Mouse (Mus musculus) liver, embryonic 15.5 days (tissue): Measurements from ENCODE around the gene Acss1. TPM values are rescaled to one million over a fixed set of nuclear protein-coding genes. Genes with fewer than 3 reads are reported as not detected.

Experiments
- ATAC-seq: fragments of 200-750 bp; cut with Nextera tagmentation; 2 replicates; pipeline ENCODE4 v1.8.0; 2017; ENCODE audit warnings: moderate number of reproducible peaks, mild to moderate bottlenecking, moderate library complexity; ENCODE audit not compliant: insufficient read depth
- H3K27ac ChIP-seq: fragments of 300-500 bp; sonication (generic); replicated peaks from 2 replicates; pipeline ENCODE4 v1.5.1; 2015; ENCODE audit warnings: mild to moderate bottlenecking, inconsistent platforms
- H3K27me3 ChIP-seq: fragments of 300-500 bp; sonication (generic); 2 replicates; pipeline ENCODE4 v1.6.1; 2015; ENCODE audit warnings: mild to moderate bottlenecking, inconsistent platforms
- H3K36me3 ChIP-seq: fragments of 300-500 bp; sonication (generic); replicated peaks from 2 replicates; pipeline ENCODE4 v1.6.1; 2015; ENCODE audit warnings: moderate library complexity, mild to moderate bottlenecking, inconsistent platforms
- H3K4me1 ChIP-seq: fragments of 300-500 bp; sonication (generic); replicated peaks from 2 replicates; pipeline ENCODE4 v1.6.1; 2015; ENCODE audit warnings: inconsistent platforms
- H3K4me2 ChIP-seq: fragments of 300-500 bp; sonication (generic); 2 replicates; pipeline ENCODE4 v1.6.1; 2015; ENCODE audit warnings: moderate library complexity, mild to moderate bottlenecking, inconsistent platforms
- H3K4me3 ChIP-seq: fragments of 300-500 bp; sonication (generic); replicated peaks from 2 replicates; pipeline ENCODE4 v1.5.1; 2015; ENCODE audit warnings: mild to moderate bottlenecking, inconsistent platforms
- H3K9ac ChIP-seq: fragments of 300-500 bp; sonication (generic); 2 replicates; pipeline ENCODE4 v1.6.1; 2015; ENCODE audit warnings: moderate library complexity, mild to moderate bottlenecking, inconsistent platforms
- H3K9me3 ChIP-seq: fragments of 300-500 bp; sonication (generic); replicated peaks from 2 replicates; pipeline ENCODE4 v1.6.1; 2016; ENCODE audit warnings: inconsistent platforms
- WGBS: fragments of 180-500 bp; shearing (Covaris S2); methylation state at CpG from one replicate; pipeline ENCODE4 v1.1.7; 2015; ENCODE audit warnings: mixed read lengths; ENCODE audit not compliant: insufficient replicate concordance; 5-methylcytosine and 5-hydroxymethylcytosine counted together
- polyA plus RNA-seq: library from polyadenylated mRNA; unstranded; fragments of >200 nt; fragmentation: Nextera tagmentation; extraction: Ambion mirVana; gene quantifications from 2 replicates; pipeline ENCODE4 v1.2.1, GENCODE M21; 2015

Acss1 gene
- polyA plus RNA-seq, 1 experiment from 2014 or later: 45.3 TPM

- Histone ChIP-seq H3K27ac (no peak overlapping the region), H3K9ac (no peak overlapping the region), H3K4me3 (no peak overlapping the region), H3K9me3 (no peaks in the 10 kb centered on the region), H3K4me1 (peaks cover 63% of the 10 kb centered on the region), H3K27me3 (no peaks in the 10 kb centered on the region), H3K36me3 (peaks cover 52% of the 10 kb centered on the region), H3K4me2 (no peak overlapping the region)
- no peak for ATAC-seq
- 85% methylated on average over 2 of the region's 2 CpGs for WGBS
These were observed 13.5 kb downstream of the Acss1 start for GRCm38 (mm10) chr2:150654814-150655213.

GRCm38 (mm10) chr2:150651366-150651765 is 16.9 kb downstream of the Acss1 start:
- Histone ChIP-seq H3K27ac (no peak overlapping the region), H3K9ac (no peak overlapping the region), H3K27me3 (no peaks in the 10 kb centered on the region), H3K9me3 (no peaks in the 10 kb centered on the region), H3K4me2 (peak overlapping the region; percentile 15; the same call in 1 of the 2 replicates), H3K4me3 (no peak overlapping the region), H3K4me1 (peaks cover 74% of the 10 kb centered on the region), H3K36me3 (peaks cover 18% of the 10 kb centered on the region)
- 63% methylated on average over 9 of the region's 9 CpGs for WGBS
- ATAC-seq: peak; percentile 24; the same call in 1 of the 2 replicates

DNA sequence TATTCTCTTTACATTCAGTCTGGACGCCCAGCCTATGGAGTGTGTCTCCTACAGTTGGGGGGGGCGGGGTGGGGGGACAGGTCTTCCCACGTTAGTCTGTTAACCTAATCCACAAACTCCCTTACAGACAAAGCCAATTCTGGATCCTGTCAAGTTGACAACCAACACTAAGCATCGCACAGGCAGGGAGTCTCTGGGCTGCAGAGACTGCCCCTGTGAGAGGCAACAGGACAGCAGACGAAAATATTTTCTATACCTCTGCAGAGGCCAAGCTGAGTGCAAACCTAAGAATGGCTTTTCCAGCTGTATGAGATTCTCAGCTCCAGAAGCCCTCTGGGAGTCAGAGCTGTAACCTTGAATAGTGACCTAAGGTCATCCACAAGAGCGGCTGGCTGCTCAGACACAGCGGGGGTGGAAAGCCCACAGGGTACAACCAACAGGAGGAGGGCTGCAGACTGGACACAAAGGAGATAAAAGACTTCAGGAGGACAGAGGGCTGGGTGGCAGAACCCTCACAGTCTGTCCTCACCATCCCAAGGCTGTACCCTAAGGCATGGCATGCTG is 17.7 kb downstream of the Acss1 start:
- WGBS: 56% methylated on average over 7 of the region's 7 CpGs
- H3K27ac ChIP-seq: no peak overlapping the region
- no peaks in the 10 kb centered on the region for H3K27me3 ChIP-seq

GRCm38 (mm10) chr2:150648300-150648895 is 19.9 kb downstream of the Acss1 start:
- Histone ChIP-seq H3K9me3 (no peaks in the 10 kb centered on the region), H3K4me1 (peaks cover 84% of the 10 kb centered on the region), H3K36me3 (peaks cover 17% of the 10 kb centered on the region; the same call in 1 of the 2 replicates), H3K4me2 (no peak overlapping the region), H3K27ac (no peak overlapping the region), H3K4me3 (no peak overlapping the region), H3K9ac (no peak overlapping the region; the same call in 1 of the 2 replicates), H3K27me3 (no peaks in the 10 kb centered on the region)
- 68% methylated on average over 13 of the region's 13 CpGs for WGBS
- ATAC-seq: no peak

More for the DNA sequence above, 17.7 kb downstream of the Acss1 start:
- H3K9ac ChIP-seq: no peak overlapping the region
- no peak overlapping the region for H3K4me2 ChIP-seq
- H3K4me1 ChIP-seq: peaks cover 77% of the 10 kb centered on the region
- 0 out of 2 replicates have a peak, but pooled peaks have one; percentile 11 for ATAC-seq
- peaks cover 12% of the 10 kb centered on the region; the same call in 1 of the 2 replicates for H3K36me3 ChIP-seq
- no peaks in the 10 kb centered on the region for H3K9me3 ChIP-seq
- H3K4me3 ChIP-seq: no peak overlapping the region

DNA sequence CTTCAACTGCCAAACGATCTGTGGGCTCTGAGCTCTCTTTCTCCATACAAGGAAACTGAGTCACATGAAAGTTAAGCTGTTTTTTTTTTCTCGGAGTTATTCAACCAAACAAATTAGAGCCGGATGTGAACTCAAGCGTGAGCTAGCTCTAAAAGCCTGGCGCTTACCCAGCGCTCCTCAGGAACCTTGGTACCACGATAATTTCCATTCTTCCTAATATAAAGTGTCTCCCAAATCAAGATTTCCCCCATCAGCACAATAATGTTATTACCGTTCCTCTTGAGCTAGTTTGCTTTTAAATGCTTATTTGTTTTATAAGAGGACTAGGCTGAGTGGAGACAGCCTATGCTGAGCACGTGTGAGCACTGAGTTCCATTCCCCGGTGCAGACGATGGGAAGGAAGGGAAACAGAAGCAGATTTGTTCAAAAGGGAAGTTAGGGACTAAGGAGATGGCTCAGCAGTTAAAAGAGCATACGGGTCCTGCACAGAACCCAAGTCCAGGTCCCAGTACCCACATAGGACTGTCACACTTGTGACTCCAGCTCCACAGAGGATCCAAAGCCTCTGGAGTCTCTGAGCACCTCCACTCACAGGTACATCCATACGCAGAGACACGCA is 20.5 kb downstream of the Acss1 start:
- Histone ChIP-seq H3K27me3 (no peaks in the 10 kb centered on the region), H3K9me3 (no peaks in the 10 kb centered on the region), H3K36me3 (peaks cover 16% of the 10 kb centered on the region; the same call in 1 of the 2 replicates), H3K27ac (no peak overlapping the region), H3K4me1 (peaks cover 81% of the 10 kb centered on the region), H3K9ac (no peak overlapping the region), H3K4me3 (no peak overlapping the region), H3K4me2 (no peak overlapping the region)
- no peak for ATAC-seq
- 73% methylated on average over 14 of the region's 14 CpGs for WGBS

DNA sequence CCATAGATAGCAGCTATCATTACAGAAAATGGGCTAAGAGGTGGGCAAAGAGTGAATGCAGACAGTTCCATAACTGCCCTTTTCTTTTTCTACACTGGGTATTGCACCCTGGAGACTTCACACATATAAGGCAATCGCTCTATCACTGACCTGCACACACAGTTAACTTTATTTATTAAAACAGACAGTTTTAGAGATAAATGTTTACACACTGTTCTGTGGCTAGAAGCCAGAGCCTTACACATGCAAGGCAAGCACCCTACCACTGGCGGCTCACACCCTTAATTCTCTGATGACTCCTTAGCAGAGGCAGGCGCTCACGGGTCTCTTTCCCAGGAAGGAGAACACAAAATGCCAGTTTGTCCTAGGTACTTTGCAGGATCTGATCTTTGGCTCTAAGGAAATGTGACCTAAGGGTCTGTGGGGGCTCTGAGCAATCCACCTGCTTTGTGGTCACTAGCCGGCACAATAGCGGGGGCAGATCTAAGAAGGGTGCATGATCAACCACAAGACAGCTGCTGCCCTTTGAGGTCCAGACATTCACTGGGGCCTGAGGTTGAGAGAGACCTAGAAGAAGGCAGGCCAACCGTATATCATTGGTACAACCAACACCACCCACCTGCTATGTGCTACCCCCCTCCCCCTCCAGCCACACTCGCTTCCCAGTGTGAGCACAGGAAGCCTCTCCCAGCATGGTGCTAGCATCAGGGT is 21.7 kb downstream of the Acss1 start:
- H3K27ac ChIP-seq: peak overlapping the region; percentile 30
- no peak overlapping the region for H3K4me3 ChIP-seq
- no peaks in the 10 kb centered on the region for H3K27me3 ChIP-seq
- 56% methylated on average over 8 of the region's 8 CpGs for WGBS
- no peaks in the 10 kb centered on the region for H3K9me3 ChIP-seq
- H3K36me3 ChIP-seq: peaks cover 26% of the 10 kb centered on the region
- peaks cover 70% of the 10 kb centered on the region for H3K4me1 ChIP-seq
- H3K4me2 ChIP-seq: no peak overlapping the region
- peak; percentile 28 for ATAC-seq
- no peak overlapping the region for H3K9ac ChIP-seq

- H3K27me3 ChIP-seq: no peaks in the 10 kb centered on the region
- no peaks in the 10 kb centered on the region for H3K9me3 ChIP-seq
- peaks cover 57% of the 10 kb centered on the region for H3K4me1 ChIP-seq
- no peak overlapping the region for H3K27ac ChIP-seq
- 73% methylated on average over 4 of the region's 4 CpGs for WGBS
- H3K36me3 ChIP-seq: peaks cover 38% of the 10 kb centered on the region
- no peak overlapping the region for H3K9ac ChIP-seq
- no peak for ATAC-seq
- H3K4me2 ChIP-seq: no peak overlapping the region
- H3K4me3 ChIP-seq: no peak overlapping the region
These were observed 23.1 kb downstream of the Acss1 start for GRCm38 (mm10) chr2:150645225-150645624.

GRCm38 (mm10) chr2:150643726-150644415 is 24.4 kb downstream of the Acss1 start:
- ATAC-seq: peak; percentile 47; the same call in 1 of the 2 replicates
- no peak overlapping the region for H3K4me2 ChIP-seq
- H3K4me3 ChIP-seq: no peak overlapping the region
- WGBS: 74% methylated on average over 8 of the region's 8 CpGs
- peaks cover 57% of the 10 kb centered on the region for H3K4me1 ChIP-seq
- no peaks in the 10 kb centered on the region for H3K27me3 ChIP-seq
- no peak overlapping the region for H3K9ac ChIP-seq
- no peaks in the 10 kb centered on the region for H3K9me3 ChIP-seq
- peaks cover 50% of the 10 kb centered on the region for H3K36me3 ChIP-seq
- H3K27ac ChIP-seq: no peak overlapping the region

DNA sequence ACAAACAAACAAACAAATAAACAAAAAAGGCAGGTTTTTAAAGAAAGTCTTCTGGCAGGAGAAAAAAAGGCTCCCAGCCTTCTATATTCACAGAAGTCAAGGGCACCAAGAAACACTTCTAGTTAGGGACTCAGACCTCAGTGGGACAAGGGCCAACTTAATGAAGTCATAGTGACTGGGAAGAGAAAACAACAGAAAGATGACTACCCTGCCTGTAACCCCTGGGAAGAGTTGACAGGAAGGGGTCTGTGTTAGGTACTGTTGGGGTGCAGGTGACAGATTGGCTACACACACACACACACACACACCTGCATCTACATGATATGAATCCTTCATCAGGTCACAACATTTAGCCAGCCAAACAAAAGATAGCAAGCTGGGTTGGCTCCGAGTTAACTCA is 25.1 kb downstream of the Acss1 start:
- WGBS: 59% methylated on average over 1 of the region's 1 CpGs
- no peaks in the 10 kb centered on the region for H3K27me3 ChIP-seq
- peaks cover 59% of the 10 kb centered on the region for H3K4me1 ChIP-seq
- no peaks in the 10 kb centered on the region for H3K9me3 ChIP-seq
- no peak overlapping the region for H3K4me2 ChIP-seq
- H3K27ac ChIP-seq: no peak overlapping the region
- no peak for ATAC-seq
- H3K4me3 ChIP-seq: no peak overlapping the region
- H3K36me3 ChIP-seq: peaks cover 57% of the 10 kb centered on the region
- H3K9ac ChIP-seq: no peak overlapping the region

- ATAC-seq: peak; percentile 76
These were observed 29.9 kb downstream of the Acss1 start for GRCm38 (mm10) chr2:150638370-150638733.

More at GRCm38 (mm10) chr2:150638370-150638733, 29.9 kb downstream of the Acss1 start:
- no peak overlapping the region for H3K9ac ChIP-seq
- H3K27ac ChIP-seq: peak overlapping the region; percentile 39; the same call in 1 of the 2 replicates
- H3K36me3 ChIP-seq: peaks cover 91% of the 10 kb centered on the region
- no peak overlapping the region for H3K4me3 ChIP-seq
- H3K27me3 ChIP-seq: no peaks in the 10 kb centered on the region
- 30% methylated on average over 2 of the region's 2 CpGs for WGBS
- H3K9me3 ChIP-seq: no peaks in the 10 kb centered on the region
- H3K4me1 ChIP-seq: peaks cover 36% of the 10 kb centered on the region
- 0 out of 2 replicates have a peak overlapping the region, but pooled peaks have one; percentile 1 for H3K4me2 ChIP-seq
